Mouse (Mus musculus): Measurements from ENCODE around the gene Ranbp17.
A peak's percentile ranks its signal among the peaks of the same experiment; 100 is the strongest.

- TF ChIP-seq POLR2A (IDR thresholded peaks at IDR 0.05; ENCODE audit: extremely low read depth, insufficient read depth, low read length) (no peak), CTCF (IDR thresholded peaks at IDR 0.05; ENCODE audit: low read depth, low read length) (peak; percentile 80)
Measured at GRCm38 (mm10) chr11:33176525-33177245, 336.9 kb downstream of the Ranbp17 start.
